Mouse (Mus musculus) frontal cortex, postnatal 14 days (tissue): ENCODE measurements around the gene Slc44a3.
"Not testable (repeated sequence)": the region's sequence is repeated elsewhere in the genome, so short reads cannot be mapped to it uniquely, and the experiment has no call there.

Experiments used
- DNase-seq, 2 experiments: peaks; one replicate each; pipeline ENCODE4 v3.0.0; 2022; ENCODE audit warnings: low spot score in 2 of 2

Gene Slc44a3

DNA sequence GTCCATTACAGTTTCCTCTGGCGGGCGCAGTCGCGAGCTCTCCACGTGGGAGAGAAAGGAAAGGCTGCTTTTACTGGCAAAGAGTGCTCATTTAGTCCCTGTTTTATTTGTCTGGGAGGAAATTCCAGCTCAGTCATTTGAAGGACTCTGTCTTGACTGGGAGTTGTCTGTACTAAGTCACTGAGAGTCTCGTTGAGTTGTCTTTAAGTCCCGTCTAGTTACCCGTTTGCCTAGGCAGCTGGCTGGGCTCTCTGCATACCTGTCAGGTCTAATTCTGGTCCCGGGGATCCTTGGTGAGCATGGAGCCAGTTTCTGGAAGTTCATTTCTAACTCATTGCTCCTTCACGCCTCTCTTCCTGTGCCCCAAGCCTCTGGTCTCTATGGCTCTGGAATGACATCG is 20.5 kb upstream of the Slc44a3 start:
- no peak for DNase-seq

DNA sequence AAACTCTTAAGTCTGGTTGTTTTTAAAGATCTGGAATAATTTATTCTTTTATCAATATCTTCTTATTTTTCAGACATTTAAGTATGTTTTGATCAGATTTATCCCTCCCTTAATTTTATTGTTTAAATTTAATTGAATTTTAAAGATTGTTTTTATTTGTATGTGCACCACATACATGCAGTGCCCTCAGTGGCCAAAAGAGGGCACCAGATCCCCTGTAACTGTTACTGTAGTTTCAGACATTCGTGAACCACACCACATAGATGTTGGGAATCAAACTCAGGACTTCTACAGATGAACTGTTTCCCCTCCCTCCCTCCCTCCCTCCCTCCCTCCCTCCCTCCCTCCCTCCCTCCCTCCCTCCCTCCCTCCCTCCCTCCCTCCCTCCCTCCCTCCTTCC is 18.2 kb upstream of the Slc44a3 start:
- DNase-seq = peak in 1 of 2 experiments; percentile 21

DNA sequence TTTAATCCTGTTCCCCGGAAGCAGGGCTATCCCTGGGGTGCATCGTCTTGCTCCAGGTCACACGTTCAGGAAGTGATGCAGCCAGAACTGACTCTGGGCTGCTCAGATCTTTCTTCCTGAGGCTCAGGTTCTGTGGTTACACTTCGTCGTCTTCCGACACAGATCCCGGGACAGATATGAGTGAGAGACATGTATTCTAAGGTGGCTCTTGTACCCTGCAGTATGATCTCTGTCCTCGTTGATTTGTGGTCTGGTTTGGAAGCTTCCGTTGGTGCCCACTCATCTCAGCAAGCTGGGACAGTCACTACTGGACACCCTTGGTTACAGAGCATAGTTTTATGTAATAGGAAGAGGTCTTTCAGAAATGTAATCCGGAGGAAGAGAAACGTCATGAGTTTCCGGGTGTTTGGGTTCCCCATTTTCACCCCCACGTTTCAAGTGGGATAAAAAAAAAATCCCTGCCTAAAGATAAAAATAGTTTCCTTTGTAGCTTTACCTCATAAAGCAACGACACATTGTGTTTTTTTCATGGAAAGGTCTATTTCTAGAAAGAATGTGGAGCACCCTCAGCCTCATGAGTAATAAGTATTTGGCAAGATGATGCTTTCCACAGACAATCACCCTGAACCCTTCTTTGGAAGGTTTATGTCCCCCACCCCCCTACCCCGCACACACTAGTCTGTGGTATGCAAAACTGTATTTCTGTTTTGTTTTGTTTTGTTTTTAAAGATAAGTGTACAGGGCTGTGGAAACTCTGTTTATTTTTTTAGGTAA is 15.8 kb upstream of the Slc44a3 start:
- DNase-seq = no peak

DNA sequence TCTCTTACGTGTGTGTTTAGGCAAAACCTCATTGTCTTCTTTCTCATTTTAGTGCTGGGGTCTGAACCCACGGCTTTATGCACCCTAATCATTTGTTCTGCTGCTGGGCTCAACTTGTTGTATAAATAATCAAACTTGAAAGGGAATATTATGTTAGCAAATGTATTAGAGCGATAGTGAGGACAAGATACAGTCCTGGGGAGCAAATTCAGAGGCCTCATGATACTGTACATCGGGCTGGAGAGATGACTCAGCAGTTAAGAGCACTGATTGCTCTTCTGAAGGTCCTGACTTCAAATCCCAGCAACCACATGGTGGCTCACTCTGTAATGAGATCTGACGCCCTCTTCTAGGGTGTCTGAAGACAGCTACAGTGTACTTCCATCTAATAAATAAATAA is 8.4 kb upstream of the Slc44a3 start:
- no peak for DNase-seq

DNA sequence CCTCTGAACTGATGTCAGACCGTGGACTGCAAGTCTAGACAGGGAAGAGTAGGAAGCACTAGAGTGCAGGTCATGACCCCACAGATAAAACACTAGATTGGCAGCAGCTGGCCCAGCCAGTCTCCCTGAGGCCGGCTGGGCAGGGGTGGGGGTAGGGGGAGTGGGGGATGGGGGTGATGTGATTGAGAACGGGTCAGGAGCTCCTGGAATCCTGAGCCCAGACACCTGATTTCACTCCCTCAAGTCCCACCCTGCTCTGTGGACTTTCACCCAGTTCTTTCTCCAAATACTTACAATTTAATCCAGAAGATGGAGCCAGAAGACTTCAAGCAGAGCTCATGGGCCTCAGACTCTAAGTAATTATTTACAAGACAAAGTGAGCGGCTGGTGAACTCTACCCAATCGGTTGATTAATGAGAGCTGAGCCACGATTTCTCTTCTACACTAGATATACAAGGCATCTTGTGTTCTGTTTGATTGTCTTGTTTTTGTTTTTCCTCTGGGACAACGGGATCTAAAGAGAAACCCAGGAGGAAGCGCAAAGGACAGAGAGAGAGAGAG is 7.7 kb upstream of the Slc44a3 start:
- DNase-seq = no peak

DNA sequence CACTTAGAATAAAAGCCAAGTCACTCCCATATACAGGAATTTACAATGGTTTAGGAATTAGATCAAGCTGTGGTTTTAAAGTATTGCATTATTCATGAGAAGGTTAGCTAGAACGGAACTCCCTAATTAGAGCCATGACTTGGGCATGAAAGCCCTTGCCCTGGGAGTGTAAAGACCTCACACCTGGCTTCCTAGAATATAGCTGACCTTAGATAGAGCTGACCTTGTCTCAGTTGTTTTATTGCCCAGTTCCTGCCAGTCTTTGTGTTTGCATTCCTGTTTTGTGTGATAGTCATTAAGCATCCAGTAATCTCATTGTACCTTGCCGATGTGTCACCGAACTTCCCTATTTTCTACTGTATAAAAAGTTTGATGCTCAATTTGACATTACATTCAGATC is 6.6 kb upstream of the Slc44a3 start:
- not testable (repeated sequence) for DNase-seq

DNA sequence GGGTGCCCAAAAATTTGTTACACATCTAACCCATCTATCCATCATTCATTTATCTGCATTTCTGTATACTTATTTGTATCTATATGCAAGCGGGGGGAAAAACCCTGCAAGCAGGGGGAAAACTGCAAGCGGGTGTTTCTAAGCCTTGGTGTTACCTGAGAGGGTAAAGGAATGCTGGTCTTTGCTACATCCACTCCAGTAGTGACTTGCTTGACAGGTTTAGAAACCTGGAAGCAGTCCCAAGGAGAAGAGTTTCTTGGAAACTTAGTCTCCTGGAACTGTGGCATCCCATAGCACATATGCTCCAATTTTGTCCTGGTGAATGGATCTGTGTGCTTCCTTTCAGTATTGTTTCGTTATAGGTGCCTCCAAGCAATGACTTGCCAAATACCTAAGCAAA is 5.8 kb upstream of the Slc44a3 start:
- no peak for DNase-seq

DNA sequence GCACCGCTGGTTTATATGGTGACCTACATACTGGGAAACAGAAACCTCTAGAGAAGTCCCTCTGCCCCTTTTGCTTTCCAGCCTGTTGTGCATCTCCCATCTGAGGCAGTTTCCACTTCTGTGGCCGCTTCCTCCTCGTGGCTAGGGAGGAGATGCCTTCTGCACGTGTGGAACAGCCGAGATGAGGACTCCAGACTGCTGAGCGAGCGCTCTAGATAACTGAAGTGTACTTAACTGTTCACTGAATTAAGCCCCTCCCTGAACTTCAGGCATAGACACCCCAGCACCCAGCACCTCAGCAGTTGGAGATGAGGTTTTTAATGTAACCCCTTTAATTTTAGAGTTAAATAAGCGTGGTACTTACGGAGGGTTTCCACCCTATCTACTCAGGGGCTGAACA is 4.6 kb upstream of the Slc44a3 start:
- DNase-seq = no peak

DNA sequence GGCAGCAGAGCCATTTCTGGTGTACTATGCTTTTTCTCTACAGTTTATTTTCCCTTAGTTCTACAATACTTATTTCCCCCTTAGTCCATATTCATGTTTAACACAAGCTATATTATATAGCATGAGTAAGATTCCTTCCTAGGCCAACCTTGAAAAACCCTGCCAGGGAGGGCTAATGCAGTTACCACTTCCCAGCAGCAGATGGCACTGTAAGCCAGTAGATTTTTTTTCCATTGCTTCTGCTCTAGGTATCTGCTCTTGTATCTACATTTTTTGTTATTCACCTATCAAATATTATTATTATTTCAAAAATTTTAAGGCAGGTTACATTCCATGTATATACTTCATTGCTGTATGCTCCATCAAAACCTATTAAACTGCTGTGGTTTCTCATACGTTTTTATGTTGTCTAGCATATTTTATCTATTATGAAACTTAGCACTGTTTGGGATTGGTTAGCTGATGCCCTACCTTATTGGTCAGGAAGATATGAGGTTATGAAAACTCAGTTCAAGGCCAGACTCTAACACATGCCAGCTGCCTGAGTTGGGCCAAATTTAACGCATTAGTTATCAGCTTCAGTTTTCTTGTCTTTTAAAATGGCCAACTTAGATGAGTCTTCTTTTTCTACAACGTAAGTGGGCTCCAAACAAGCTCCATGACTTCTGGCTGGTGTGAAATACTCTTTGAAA is 3.8 kb upstream of the Slc44a3 start:
- DNase-seq = peak in 1 of 2 experiments; percentile 47

DNA sequence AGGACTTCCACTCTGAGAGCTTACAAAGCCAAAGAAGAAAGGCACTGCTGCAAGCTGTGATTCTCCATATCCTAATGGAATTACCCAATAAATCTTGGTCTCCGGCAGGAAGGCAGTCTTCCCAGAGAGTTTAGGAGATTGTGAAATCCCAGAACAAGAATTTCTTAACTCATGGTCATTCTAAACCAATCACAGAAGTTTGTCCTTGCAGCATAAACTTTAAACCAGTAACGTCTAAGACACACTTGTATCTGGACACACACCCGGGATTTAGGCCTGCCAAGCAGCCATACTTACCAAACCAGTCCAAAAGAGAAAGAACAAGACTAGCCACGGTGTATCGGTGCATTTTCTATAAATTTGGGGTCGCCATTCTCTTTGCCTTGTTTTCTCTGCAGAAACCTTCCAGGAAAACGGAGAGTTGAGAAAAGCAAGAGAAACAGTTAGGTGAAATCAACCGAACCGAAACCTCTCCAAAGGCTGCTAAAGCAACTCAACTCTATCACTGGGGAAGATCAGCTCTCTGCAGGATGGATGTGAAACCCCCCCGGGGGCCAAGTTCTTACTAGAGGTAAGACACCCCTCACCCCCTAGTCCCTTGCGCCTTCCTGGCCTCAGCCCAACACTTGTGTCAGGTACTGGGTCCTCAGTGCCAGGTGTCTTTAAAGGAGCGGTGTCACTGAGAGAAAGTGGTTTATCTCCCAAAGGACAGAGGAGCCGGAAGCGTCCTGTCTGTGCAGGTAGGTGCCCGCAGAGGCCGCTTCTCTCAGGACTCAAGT is 645 bp downstream of the Slc44a3 start:
- no peak for DNase-seq

DNA sequence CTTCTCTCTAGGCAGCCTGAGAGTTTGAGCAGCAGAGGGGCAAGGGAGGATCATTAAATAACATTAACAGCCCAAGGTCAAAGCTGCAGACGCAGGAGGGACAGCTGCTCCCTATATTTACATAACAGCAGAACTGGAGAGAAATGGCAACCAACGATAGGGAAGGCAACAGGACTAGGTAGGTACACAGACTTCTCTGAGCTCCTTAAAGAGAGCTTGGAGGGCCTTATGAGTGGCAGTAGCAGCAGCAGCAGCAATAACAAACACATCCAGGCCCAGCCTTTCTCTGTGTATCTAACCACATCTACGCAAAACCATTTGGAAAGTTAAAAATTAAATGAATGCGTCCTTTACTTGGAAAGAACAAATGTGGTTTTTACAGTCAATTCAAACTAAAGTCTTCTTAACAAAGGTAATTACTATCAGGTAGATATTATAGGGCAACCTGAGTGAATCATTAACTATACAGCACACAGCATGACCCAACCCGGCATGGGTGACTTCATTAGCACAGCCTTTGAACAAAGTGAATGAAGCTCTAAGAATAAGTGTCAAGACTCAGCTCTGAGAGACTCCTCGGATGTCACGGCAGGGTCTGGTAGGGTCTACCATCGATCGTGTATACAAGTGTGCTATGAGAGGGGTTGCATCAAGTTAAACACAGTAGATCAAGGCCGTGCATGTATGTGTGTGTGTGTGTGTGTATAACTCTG is 1.5 kb downstream of the Slc44a3 start:
- no peak for DNase-seq

DNA sequence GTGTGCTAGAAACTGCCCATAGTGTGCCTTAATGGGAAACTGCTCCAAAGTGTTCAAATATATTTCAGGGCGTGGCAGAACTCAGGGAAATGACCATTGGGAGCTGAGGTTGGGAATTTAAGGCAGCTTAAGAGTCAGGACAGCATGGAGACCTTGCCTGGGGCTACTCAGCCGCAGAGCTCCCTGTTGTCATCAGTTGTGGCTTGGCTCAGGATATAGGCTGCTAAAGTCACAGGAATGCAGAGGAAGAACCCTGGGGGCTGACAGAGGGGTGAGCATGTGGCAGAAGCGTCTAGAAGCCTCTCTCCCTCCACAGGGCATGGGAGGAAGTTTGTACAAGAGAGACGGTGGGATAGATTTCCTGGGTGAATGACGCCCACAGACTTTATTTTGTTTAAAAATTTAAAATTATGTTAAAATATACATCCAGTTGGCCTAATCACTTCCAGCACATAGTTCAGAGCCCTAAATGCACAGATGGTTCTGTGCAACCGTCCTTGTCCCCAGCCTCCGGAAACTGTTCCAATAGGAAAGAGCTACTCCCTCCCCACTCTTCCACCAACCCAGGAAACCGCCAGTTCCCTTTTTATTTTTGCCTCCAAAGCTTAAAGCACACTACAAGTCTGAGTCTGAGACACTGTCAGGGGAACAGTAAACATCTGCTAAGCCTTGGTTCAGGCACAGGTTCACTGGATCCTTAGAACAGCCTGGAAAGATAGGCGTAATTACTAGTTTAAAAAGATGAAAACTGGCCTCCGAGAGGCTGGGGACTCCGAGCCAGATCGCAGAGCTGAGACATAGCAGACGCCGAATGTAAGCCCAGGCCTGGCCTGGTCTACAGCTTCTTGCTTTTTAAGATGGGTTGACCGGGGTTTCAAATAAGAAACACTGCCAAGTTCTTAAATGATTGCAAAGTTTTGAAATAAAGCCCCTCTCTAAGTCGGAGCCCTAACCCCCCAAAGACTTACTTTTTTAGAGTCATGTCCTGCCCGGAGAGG is 5.8 kb downstream of the Slc44a3 start:
- DNase-seq = no peak

DNA sequence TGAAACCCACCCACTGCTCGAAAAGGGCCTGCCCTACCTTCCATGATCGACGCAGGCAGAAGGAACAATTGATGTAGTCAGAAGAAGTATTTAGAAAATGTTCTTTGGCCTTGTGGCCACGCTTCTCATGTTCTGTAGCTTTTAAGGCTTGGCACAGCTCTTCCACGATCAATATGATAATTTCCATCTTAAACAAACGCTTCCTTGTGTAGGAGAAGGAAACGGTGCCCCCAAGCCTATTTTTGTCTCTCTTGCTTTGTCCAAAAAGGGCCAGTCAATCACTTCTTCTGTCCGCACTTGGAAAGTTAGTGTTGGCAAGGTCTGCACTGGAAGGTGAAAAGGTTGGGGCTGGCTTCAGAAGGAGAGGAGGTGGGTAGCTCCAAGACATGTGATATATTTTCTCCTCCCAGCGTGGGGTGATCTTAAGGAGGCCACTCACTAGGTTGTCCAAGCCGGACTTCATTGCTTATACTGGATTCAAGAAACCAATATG is 10.5 kb downstream of the Slc44a3 start:
- no peak for DNase-seq

DNA sequence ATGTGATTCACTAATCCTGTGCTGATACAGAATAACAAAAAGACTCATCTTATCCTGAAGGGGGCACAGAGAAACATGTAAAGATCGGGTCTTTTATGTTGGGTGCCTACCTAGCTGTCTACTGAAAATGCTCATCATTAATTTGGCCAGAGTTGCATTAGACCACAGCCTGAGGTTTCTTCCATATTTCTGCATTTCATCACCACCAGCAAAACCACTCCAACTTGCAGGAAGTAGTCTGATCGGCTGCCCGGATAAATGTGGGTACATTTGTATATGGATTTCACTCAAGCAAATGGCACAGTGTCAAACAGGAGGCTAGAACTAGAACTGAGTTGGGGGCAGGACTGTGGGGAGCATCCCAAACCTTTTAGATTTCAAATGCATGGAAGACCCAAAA is 11.1 kb downstream of the Slc44a3 start:
- no peak for DNase-seq

DNA sequence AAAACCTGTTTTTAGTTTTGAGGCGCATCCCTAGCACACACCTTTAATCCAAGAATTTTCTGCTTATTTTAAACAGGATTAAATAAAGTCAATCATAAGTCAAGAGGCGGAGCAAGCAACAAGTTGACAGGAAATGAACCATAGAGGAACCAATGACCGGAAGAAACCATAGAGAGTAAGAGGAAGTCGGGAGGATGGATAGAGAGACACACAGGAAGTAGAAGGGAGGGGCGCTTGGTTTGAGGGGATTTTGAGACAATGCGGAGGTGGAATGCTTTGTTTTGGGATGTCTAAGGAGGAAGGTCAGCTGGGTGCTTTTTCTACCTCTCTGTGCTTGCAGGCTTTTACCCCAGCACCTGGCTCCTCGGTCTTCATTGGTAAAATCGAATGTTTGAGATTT is 15.2 kb downstream of the Slc44a3 start:
- no peak for DNase-seq

DNA sequence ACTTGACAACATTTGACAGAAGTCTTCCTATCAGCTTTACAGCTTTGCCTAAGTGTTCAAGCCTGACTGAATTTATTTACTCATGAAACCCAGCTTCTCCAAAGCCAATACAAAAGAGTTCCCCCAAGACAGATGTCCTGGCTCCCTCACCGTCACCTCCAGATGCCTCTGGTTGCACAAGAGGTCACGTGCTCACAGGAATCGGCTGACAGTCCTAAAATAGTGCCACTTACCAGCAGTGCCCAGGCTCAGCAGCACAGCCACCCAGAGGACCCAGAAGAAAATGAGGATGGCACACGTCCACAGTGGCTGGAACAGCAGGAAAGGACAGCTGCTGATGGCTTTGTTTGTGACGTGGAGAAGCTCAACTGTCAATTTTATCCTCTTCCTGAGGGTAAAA is 23.1 kb downstream of the Slc44a3 start:
- DNase-seq = no peak

DNA sequence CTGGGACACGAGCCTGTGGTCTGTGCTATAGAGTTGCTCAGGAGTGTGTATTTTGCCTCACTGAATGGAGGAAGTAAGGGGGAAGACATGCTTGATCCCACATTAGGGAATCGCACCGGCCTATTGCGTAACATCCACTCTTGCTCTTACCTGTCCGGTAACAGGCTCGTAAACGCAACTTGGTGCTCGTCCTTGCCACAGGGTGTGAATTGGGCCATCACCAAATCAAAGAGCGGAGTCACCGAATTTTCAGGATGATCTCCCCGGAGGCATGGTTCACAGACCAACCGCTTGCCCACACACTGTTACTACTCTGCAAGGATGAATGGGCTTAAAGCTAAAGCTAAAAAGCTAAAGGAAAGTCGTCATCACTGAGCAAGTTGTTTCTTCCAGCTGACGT is 24.5 kb downstream of the Slc44a3 start:
- no peak for DNase-seq

DNA sequence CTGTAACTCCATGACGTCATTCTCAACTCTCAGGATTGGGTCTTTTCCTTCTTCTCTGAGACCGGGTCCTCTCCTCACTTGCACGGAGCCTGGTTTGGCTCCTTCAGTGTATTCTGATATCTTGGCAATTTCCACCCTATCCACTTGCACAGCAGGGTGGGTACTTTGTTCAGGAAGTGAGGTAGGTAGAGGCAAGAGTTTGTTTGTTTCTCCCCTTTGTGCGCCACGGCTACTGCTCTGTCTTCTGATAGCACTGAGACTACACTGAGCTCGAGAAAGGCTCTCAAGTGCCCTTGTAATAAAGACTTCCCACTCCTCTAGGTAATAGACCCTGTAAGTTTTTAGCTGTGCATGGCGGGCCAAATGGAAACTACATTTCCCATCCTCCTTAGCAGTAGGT is 25.4 kb downstream of the Slc44a3 start:
- no peak for DNase-seq

DNA sequence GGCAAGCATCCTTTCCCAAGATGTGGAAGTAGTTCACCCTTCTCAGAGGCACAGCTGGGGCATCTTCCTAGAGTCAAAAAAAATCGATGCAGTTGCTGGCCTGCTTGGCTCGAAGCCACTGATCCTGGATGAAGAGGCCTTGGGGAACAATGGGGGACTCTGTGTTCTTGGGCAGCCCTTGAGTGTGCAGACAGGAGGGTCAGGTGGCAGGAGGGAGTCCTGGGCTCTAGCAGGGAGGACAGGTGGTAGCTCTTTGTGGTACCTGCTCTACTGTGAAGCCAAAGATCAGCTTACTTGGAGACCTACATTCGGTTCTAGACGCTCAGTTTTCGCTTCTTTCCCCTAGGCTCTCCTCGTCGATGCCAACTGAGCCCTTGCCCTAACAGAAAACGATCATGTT is 26.0 kb downstream of the Slc44a3 start:
- no peak for DNase-seq

DNA sequence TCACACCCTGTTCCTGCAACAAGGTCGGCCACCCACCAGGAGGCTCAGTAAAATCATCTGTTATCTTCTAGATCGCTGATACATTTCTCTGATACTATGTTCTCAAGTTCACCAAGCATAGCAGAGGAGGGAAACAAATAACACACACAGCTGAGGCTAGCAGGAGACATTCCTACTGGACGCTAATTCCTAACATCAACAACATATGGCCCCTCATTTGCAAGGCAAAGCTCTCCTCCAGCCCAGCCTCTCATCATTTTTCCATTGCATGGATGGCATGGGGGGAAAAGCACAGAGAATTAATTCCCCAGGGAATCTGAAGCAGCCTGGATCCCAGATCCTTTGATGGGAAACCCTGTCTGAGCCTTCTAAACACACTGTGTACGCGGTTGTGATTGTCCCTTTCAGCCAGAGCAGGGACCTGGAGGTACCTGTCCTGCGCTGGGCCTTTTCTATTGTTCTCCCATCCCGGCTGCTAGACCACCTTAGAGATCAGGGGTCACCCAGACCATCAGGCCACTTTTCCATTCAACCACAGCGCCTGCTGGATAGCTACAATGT is 27.2 kb downstream of the Slc44a3 start:
- DNase-seq = no peak
